Mouse (Mus musculus): Measurements from ENCODE around the gene Adssl1. TPM values are rescaled to one million over a fixed set of nuclear protein-coding genes. Genes with fewer than 3 reads are reported as not detected.

The Adssl1 gene
- total and polyA plus RNA-seq, 2 experiments: 21.7 to 26.7 TPM

DNA sequence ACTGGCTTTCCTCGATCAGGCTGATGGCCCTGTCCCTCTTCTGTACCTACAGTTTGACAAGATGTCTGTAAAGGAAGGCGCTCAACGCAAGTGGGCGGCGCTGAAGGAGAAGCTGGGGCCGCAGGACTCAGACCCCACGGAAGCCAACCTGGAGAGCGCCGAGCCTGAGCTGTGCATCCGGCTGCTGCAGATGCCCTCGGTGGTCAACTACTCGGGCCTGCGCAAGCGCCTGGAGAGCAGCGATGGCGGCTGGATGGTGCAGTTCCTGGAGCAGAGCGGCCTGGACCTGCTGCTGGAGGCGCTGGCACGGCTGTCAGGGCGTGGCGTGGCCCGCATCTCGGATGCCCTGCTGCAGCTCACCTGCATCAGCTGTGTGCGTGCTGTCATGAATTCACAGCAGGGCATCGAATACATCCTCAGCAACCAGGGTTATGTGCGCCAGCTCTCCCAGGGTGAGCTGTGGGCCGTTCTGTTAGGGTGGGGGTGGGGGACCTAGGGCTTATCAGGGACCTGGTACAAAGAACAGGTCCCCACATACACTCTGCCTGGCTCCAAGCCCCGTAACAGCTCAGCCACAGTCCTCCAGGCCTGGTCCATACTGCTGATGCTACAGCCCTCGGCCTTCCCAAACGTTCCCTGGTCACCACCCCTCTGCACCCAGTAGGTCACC, 19.8 kb upstream of the Adssl1 start:
- WGBS: 94% methylated on average over 30 of the region's 30 CpGs
- H3K4me1 ChIP-seq (ENCODE audit: control insufficient read depth, insufficient read depth, low read length): peaks cover 19% of the 10 kb centered on the region
- H3K27ac ChIP-seq (replicated peaks; ENCODE audit: insufficient read depth, low read depth, low read length): no peak overlapping the region
- peaks cover 6% of the 10 kb centered on the region; the same call in 1 of the 2 replicates for H3K79me2 ChIP-seq (ENCODE audit: control insufficient read depth, insufficient read depth, low read length)
- no peak overlapping the region for H3K4me3 ChIP-seq (ENCODE audit: insufficient read depth, low read depth, low read length)
- TF ChIP-seq POLR2A (IDR thresholded peaks at IDR 0.05; ENCODE audit: extremely low read depth, insufficient read depth, low read length): no peak
- H3K9ac ChIP-seq (ENCODE audit: low read depth, low read length): no peak overlapping the region
- DNase-seq (ENCODE audit: extremely low read depth, low read depth, low spot score): no peak
- no peaks in the 10 kb centered on the region for H3K36me3 ChIP-seq (ENCODE audit: control insufficient read depth, insufficient read depth, low read length)
- no peaks in the 10 kb centered on the region for H3K27me3 ChIP-seq (ENCODE audit: control insufficient read depth, insufficient read depth, low read length)

- H3K4me3 ChIP-seq (ENCODE audit: insufficient read depth, low read depth, low read length): no peak overlapping the region
- TF ChIP-seq CTCF (IDR thresholded peaks at IDR 0.05; ENCODE audit: low read depth, low read length): peak; percentile 45
- TF ChIP-seq POLR2A (IDR thresholded peaks at IDR 0.05; ENCODE audit: extremely low read depth, insufficient read depth, low read length): no peak
- no peaks in the 10 kb centered on the region for H3K4me1 ChIP-seq (ENCODE audit: control insufficient read depth, insufficient read depth, low read length)
- H3K36me3 ChIP-seq (ENCODE audit: control insufficient read depth, insufficient read depth, low read length): peaks cover 6% of the 10 kb centered on the region; the same call in 1 of the 2 replicates
- H3K79me2 ChIP-seq (ENCODE audit: control insufficient read depth, insufficient read depth, low read length): no peaks in the 10 kb centered on the region
- H3K27me3 ChIP-seq (ENCODE audit: control insufficient read depth, insufficient read depth, low read length): no peaks in the 10 kb centered on the region
- DNase-seq (ENCODE audit: extremely low read depth, low read depth, low spot score): peak; percentile 65
- 59% methylated on average over 5 of the region's 5 CpGs for WGBS
- H3K27ac ChIP-seq (replicated peaks; ENCODE audit: insufficient read depth, low read depth, low read length): no peak overlapping the region
- no peak overlapping the region for H3K9ac ChIP-seq (ENCODE audit: low read depth, low read length)
Measured at GRCm38 (mm10) chr12:112604022-112604421, 15.8 kb upstream of the Adssl1 start.

DNA sequence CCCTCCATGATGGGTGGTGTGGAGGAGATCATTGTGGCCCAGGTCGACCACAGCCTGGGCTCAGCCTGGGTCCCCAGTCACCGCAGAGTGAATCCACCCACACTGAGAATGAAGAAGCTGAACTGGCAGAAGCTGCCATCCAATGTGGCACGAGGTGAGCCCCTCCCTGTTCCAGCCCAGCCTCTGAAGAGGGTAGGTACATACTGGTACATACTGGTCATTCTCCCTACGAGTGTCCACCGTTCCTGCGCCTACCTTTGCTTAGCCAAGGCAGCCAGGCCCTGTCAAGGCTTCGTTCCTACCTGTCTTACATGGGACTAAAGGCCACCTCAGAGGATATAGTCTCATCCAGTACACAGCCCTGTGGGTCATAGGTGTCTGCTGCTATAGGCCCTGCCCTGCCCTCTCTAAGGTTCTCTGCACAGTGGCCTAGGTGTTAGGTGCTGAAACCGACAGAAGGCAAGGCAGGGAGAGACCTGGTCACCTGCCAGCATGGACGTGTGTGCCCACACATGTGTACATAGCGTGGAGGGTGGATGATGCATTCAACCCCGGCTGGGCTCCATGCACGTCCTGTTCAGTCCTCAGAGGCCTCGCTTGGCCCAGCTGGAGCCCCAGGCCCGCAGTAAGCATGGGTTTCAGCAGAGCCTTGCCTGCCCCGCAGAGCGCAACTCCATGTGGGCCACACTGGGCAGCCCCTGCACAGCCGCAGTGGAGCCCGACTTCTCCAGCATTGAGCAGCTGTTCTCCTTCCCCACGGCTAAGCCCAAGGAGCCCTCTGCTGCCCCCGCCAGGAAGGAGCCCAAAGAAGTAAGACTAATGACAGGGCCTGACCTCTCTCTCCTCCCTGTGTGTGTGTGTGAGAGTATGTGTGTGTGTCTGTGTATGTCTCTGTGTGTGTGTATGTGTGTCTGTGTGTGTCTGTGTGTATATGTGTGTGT, 14.9 kb upstream of the Adssl1 start:
- peak; percentile 33; the same call in 1 of the 2 replicates for TF ChIP-seq CTCF (IDR thresholded peaks at IDR 0.05; ENCODE audit: low read depth, low read length)
- no peak for TF ChIP-seq POLR2A (IDR thresholded peaks at IDR 0.05; ENCODE audit: extremely low read depth, insufficient read depth, low read length)
- H3K4me1 ChIP-seq (ENCODE audit: control insufficient read depth, insufficient read depth, low read length): no peaks in the 10 kb centered on the region
- no peak overlapping the region for H3K4me3 ChIP-seq (ENCODE audit: insufficient read depth, low read depth, low read length)
- no peak for DNase-seq (ENCODE audit: extremely low read depth, low read depth, low spot score)
- H3K36me3 ChIP-seq (ENCODE audit: control insufficient read depth, insufficient read depth, low read length): peaks cover 6% of the 10 kb centered on the region; the same call in 1 of the 2 replicates
- H3K27ac ChIP-seq (replicated peaks; ENCODE audit: insufficient read depth, low read depth, low read length): no peak overlapping the region
- H3K79me2 ChIP-seq (ENCODE audit: control insufficient read depth, insufficient read depth, low read length): no peaks in the 10 kb centered on the region
- 74% methylated on average over 20 of the region's 20 CpGs for WGBS
- no peak overlapping the region for H3K9ac ChIP-seq (ENCODE audit: low read depth, low read length)
- H3K27me3 ChIP-seq (ENCODE audit: control insufficient read depth, insufficient read depth, low read length): no peaks in the 10 kb centered on the region

DNA sequence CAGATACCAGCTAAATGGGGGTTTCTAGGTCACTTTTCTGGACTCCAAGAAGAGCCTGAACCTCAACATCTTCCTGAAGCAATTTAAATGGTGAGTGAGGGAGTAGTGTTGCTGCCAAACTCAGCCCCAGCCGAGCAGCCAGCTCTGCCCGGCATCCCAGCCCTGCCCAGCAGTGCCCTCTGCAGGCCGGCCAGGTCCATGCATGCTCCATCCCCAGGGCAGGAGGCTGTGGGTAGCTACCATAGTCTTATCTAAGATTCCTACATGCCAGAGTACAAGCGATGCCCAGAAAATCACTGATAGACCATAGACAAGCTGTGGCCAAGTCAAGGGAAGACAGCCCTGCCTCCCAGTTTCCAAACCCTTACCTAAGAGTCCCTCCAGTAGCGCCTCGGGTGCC, 14.1 kb upstream of the Adssl1 start:
- Histone ChIP-seq H3K27me3 (ENCODE audit: control insufficient read depth, insufficient read depth, low read length) (no peaks in the 10 kb centered on the region), H3K79me2 (ENCODE audit: control insufficient read depth, insufficient read depth, low read length) (no peaks in the 10 kb centered on the region), H3K36me3 (ENCODE audit: control insufficient read depth, insufficient read depth, low read length) (peaks cover 6% of the 10 kb centered on the region; the same call in 1 of the 2 replicates), H3K9ac (ENCODE audit: low read depth, low read length) (no peak overlapping the region), H3K4me1 (ENCODE audit: control insufficient read depth, insufficient read depth, low read length) (no peaks in the 10 kb centered on the region), H3K27ac (replicated peaks; ENCODE audit: insufficient read depth, low read depth, low read length) (no peak overlapping the region), H3K4me3 (ENCODE audit: insufficient read depth, low read depth, low read length) (no peak overlapping the region)
- DNase-seq (ENCODE audit: extremely low read depth, low read depth, low spot score): peak; percentile 28
- WGBS: 52% methylated on average over 6 of the region's 6 CpGs
- peak; percentile 98 for TF ChIP-seq CTCF (IDR thresholded peaks at IDR 0.05; ENCODE audit: low read depth, low read length)
- no peak for TF ChIP-seq POLR2A (IDR thresholded peaks at IDR 0.05; ENCODE audit: extremely low read depth, insufficient read depth, low read length)

DNA sequence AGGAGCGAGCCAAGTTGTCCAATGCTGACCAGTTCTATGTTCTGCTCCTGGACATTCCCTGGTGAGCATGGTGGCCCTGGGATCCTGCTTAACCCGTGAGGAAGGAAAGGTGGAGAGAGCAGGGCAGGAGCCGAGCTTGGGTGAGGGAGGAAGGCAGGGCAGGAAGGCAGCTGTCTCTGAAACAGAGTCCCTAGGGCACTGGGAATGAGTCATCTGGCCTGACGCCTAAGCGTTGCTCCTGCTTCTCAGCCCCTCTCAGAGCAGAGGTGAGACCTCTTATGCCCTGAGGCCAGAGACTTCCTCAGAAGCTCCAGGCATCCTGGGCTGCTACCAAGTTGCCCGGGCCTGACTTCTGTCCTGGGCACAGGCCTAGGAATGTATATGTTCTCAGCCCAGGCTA, 12.8 kb upstream of the Adssl1 start:
- Histone ChIP-seq H3K27me3 (ENCODE audit: control insufficient read depth, insufficient read depth, low read length) (no peaks in the 10 kb centered on the region), H3K9ac (ENCODE audit: low read depth, low read length) (no peak overlapping the region), H3K79me2 (ENCODE audit: control insufficient read depth, insufficient read depth, low read length) (no peaks in the 10 kb centered on the region), H3K4me3 (ENCODE audit: insufficient read depth, low read depth, low read length) (no peak overlapping the region), H3K4me1 (ENCODE audit: control insufficient read depth, insufficient read depth, low read length) (no peaks in the 10 kb centered on the region), H3K36me3 (ENCODE audit: control insufficient read depth, insufficient read depth, low read length) (peaks cover 6% of the 10 kb centered on the region; the same call in 1 of the 2 replicates), H3K27ac (replicated peaks; ENCODE audit: insufficient read depth, low read depth, low read length) (no peak overlapping the region)
- DNase-seq (ENCODE audit: extremely low read depth, low read depth, low spot score): no peak
- TF ChIP-seq POLR2A (IDR thresholded peaks at IDR 0.05; ENCODE audit: extremely low read depth, insufficient read depth, low read length): no peak
- TF ChIP-seq CTCF (IDR thresholded peaks at IDR 0.05; ENCODE audit: low read depth, low read length): no peak
- WGBS: 93% methylated on average over 6 of the region's 6 CpGs
